Mouse (Mus musculus): Measurements from ENCODE around the gene Map3k4. TPM values are rescaled to one million over a fixed set of nuclear protein-coding genes. Genes with fewer than 3 reads are reported as not detected.

The Map3k4 gene
- polyA plus RNA-seq, 1 experiment from 2014 or later = 42.6 TPM

GRCm38 (mm10) chr17:12271805-12272204 is 46.8 kb downstream of the Map3k4 start:
- Histone ChIP-seq H3K4me3 (ENCODE audit: low read depth, low read length) (no peak overlapping the region), H3K4me2 (ENCODE audit: low read length) (no peak overlapping the region), H3K27ac (ENCODE audit: low read depth) (no peak overlapping the region), H3K9me3 (ENCODE audit: control insufficient read depth, low read length) (no peaks in the 10 kb centered on the region), H3K9ac (ENCODE audit: low read length) (no peak overlapping the region), H3K36me3 (ENCODE audit: control insufficient read depth, insufficient read depth, low read length) (peaks cover 52% of the 10 kb centered on the region), H3K4me1 (replicated peaks; ENCODE audit: control insufficient read depth, insufficient read depth, low read length) (peaks cover 1% of the 10 kb centered on the region), H3K27me3 (replicated peaks; ENCODE audit: control insufficient read depth, insufficient read depth, low read length) (no peaks in the 10 kb centered on the region)
- ATAC-seq (replicated peaks; ENCODE audit: low FRiP score, low TSS enrichment, low read depth) (no peak), DNase-seq (ENCODE audit: low spot score) (no peak)
- WGBS = 94% methylated on average over 18 of the region's 18 CpGs

GRCm38 (mm10) chr17:12268538-12268937 is 50.1 kb downstream of the Map3k4 start:
- Histone ChIP-seq H3K4me1 (replicated peaks; ENCODE audit: control insufficient read depth, insufficient read depth, low read length) (peaks cover 5% of the 10 kb centered on the region), H3K9me3 (ENCODE audit: control insufficient read depth, low read length) (no peaks in the 10 kb centered on the region)
- no peak for DNase-seq (ENCODE audit: low spot score)

GRCm38 (mm10) chr17:12268091-12268490 is 50.5 kb downstream of the Map3k4 start:
- no peak overlapping the region for H3K4me2 ChIP-seq (ENCODE audit: low read length)
- no peak for ATAC-seq (replicated peaks; ENCODE audit: low FRiP score, low TSS enrichment, low read depth)
- no peak overlapping the region for H3K4me3 ChIP-seq (ENCODE audit: low read depth, low read length)
- DNase-seq (ENCODE audit: low spot score) = no peak
- H3K36me3 ChIP-seq (ENCODE audit: control insufficient read depth, insufficient read depth, low read length) = peaks cover 36% of the 10 kb centered on the region
- 73% methylated on average over 4 of the region's 4 CpGs for WGBS
- H3K9me3 ChIP-seq (ENCODE audit: control insufficient read depth, low read length) = no peaks in the 10 kb centered on the region
- H3K9ac ChIP-seq (ENCODE audit: low read length) = no peak overlapping the region
- no peak overlapping the region for H3K27ac ChIP-seq (ENCODE audit: low read depth)
- peaks cover 5% of the 10 kb centered on the region for H3K4me1 ChIP-seq (replicated peaks; ENCODE audit: control insufficient read depth, insufficient read depth, low read length)
- H3K27me3 ChIP-seq (replicated peaks; ENCODE audit: control insufficient read depth, insufficient read depth, low read length) = no peaks in the 10 kb centered on the region

More at GRCm38 (mm10) chr17:12268538-12268937, 50.1 kb downstream of the Map3k4 start:
- H3K4me2 ChIP-seq (ENCODE audit: low read length) = no peak overlapping the region
- 82% methylated on average over 10 of the region's 10 CpGs for WGBS
- peaks cover 32% of the 10 kb centered on the region for H3K36me3 ChIP-seq (ENCODE audit: control insufficient read depth, insufficient read depth, low read length)
- no peak overlapping the region for H3K9ac ChIP-seq (ENCODE audit: low read length)
- no peak overlapping the region for H3K4me3 ChIP-seq (ENCODE audit: low read depth, low read length)
- ATAC-seq (replicated peaks; ENCODE audit: low FRiP score, low TSS enrichment, low read depth) = no peak
- H3K27ac ChIP-seq (ENCODE audit: low read depth) = no peak overlapping the region
- H3K27me3 ChIP-seq (replicated peaks; ENCODE audit: control insufficient read depth, insufficient read depth, low read length) = no peaks in the 10 kb centered on the region

DNA sequence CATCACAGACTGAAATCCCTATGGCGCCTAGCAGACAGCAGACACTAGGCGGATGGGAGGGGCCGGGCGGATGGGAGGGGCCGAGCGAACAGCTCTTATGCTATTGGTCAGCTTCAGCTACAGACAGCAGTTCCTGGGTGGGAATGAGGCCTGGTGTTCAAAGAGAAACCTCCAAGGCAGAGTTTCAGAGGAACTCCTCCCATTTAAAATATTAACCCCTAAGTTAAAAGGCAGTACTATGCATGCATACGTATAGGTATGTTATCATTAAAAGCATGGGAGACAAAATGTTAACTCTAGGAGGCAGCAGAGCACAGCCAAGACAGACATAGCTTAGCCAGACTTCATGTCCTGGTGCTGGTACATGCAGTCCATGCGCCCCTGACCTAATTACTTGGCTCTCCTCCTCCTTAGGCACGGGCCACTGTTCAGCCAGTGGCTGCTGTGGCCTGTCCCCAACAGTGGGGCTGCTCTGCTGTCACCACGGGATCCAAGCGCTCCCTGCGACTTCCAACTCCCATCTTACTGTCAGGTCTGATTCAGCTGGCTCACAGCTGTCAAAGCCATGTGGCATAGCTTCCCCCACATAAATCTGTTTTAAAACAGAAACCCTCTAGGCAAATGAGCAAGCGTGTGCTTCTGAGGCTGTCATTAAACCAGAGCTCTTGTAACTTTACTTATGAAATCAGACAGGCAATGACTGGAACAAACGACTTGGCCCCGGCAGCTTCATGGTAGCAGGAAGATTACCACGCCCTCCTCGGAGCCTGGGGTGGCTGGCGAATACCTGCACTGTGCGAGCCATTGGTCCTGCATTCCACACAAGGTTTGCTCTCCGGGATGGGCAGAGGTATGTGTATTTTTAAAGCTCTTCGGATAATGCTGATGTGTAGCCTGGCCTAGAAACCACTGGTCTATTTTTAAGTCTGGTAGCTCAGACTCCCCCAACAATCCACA is 52.3 kb downstream of the Map3k4 start:
- Histone ChIP-seq H3K4me2 (ENCODE audit: low read length) (no peak overlapping the region), H3K4me3 (ENCODE audit: low read depth, low read length) (no peak overlapping the region), H3K9me3 (ENCODE audit: control insufficient read depth, low read length) (no peaks in the 10 kb centered on the region), H3K36me3 (ENCODE audit: control insufficient read depth, insufficient read depth, low read length) (peaks cover 26% of the 10 kb centered on the region), H3K9ac (ENCODE audit: low read length) (no peak overlapping the region), H3K27ac (ENCODE audit: low read depth) (0 out of 2 replicates have a peak overlapping the region, but pooled peaks have one; percentile 6), H3K27me3 (replicated peaks; ENCODE audit: control insufficient read depth, insufficient read depth, low read length) (no peaks in the 10 kb centered on the region), H3K4me1 (replicated peaks; ENCODE audit: control insufficient read depth, insufficient read depth, low read length) (peaks cover 5% of the 10 kb centered on the region)
- DNase-seq (ENCODE audit: low spot score) (no peak), ATAC-seq (replicated peaks; ENCODE audit: low FRiP score, low TSS enrichment, low read depth) (0 out of 2 replicates have a peak, but pooled peaks have one; percentile 71)
- 61% methylated on average over 21 of the region's 21 CpGs for WGBS

DNA sequence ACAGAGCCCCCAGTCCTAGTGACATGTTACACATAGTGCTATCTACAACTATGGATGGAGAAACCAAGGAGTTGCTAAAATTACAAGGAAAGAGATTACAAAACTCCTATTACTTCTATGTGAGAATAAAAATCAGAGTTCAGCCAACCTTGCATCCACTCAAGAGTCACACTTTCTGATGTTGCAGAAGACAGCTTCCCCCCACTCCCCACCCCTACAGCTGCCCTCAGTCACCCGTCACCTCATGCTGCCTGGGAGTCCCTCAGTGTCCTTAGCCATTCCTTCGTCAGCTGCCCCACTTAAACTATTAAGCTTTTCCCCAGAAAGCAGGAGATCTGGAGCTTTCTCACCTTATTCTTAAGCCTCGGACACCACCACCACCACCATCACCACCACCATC is 54.3 kb downstream of the Map3k4 start:
- no peak for DNase-seq (ENCODE audit: low spot score)

DNA sequence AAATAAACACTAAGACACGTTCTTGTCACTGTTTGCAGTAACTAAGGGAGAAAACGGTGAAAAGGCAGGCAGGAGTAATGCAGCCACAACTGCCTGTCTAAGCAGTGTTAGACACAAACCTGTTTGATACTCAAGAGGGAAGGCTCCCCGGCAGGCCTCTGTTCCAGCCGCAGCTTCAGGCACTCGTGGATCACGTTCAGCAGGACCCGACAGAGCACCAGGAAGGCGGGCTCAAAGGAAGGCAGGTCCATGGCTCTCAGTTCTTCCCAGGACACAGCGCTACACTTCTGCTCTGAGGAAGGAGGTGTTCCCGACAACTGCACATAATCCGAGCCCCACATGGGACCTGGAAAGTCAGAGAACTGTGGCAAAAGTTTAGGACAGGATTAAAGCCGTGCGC is 54.8 kb downstream of the Map3k4 start:
- no peak overlapping the region for H3K27ac ChIP-seq (ENCODE audit: low read depth)
- 76% methylated on average over 13 of the region's 13 CpGs for WGBS
- DNase-seq (ENCODE audit: low spot score) = no peak
- no peak overlapping the region for H3K4me2 ChIP-seq (ENCODE audit: low read length)
- no peak overlapping the region for H3K9ac ChIP-seq (ENCODE audit: low read length)
- H3K27me3 ChIP-seq (replicated peaks; ENCODE audit: control insufficient read depth, insufficient read depth, low read length) = no peaks in the 10 kb centered on the region
- ATAC-seq (replicated peaks; ENCODE audit: low FRiP score, low TSS enrichment, low read depth) = no peak
- peaks cover 20% of the 10 kb centered on the region for H3K36me3 ChIP-seq (ENCODE audit: control insufficient read depth, insufficient read depth, low read length)
- H3K4me1 ChIP-seq (replicated peaks; ENCODE audit: control insufficient read depth, insufficient read depth, low read length) = peaks cover 5% of the 10 kb centered on the region
- no peak overlapping the region for H3K4me3 ChIP-seq (ENCODE audit: low read depth, low read length)
- H3K9me3 ChIP-seq (ENCODE audit: control insufficient read depth, low read length) = no peaks in the 10 kb centered on the region

More for the DNA sequence above, 54.3 kb downstream of the Map3k4 start:
- Histone ChIP-seq H3K4me2 (ENCODE audit: low read length) (no peak overlapping the region), H3K4me3 (ENCODE audit: low read depth, low read length) (no peak overlapping the region), H3K4me1 (replicated peaks; ENCODE audit: control insufficient read depth, insufficient read depth, low read length) (peaks cover 5% of the 10 kb centered on the region), H3K27me3 (replicated peaks; ENCODE audit: control insufficient read depth, insufficient read depth, low read length) (no peaks in the 10 kb centered on the region), H3K9ac (ENCODE audit: low read length) (no peak overlapping the region), H3K36me3 (ENCODE audit: control insufficient read depth, insufficient read depth, low read length) (peaks cover 20% of the 10 kb centered on the region), H3K27ac (ENCODE audit: low read depth) (no peak overlapping the region), H3K9me3 (ENCODE audit: control insufficient read depth, low read length) (no peaks in the 10 kb centered on the region)
- no peak for ATAC-seq (replicated peaks; ENCODE audit: low FRiP score, low TSS enrichment, low read depth)
- 95% methylated on average over 3 of the region's 3 CpGs for WGBS

- Histone ChIP-seq H3K9ac (ENCODE audit: low read length) (no peak overlapping the region), H3K36me3 (ENCODE audit: control insufficient read depth, insufficient read depth, low read length) (peaks cover 24% of the 10 kb centered on the region), H3K4me2 (ENCODE audit: low read length) (no peak overlapping the region), H3K4me1 (replicated peaks; ENCODE audit: control insufficient read depth, insufficient read depth, low read length) (peaks cover 5% of the 10 kb centered on the region), H3K9me3 (ENCODE audit: control insufficient read depth, low read length) (no peaks in the 10 kb centered on the region), H3K27ac (ENCODE audit: low read depth) (no peak overlapping the region), H3K27me3 (replicated peaks; ENCODE audit: control insufficient read depth, insufficient read depth, low read length) (no peaks in the 10 kb centered on the region), H3K4me3 (ENCODE audit: low read depth, low read length) (no peak overlapping the region)
- ATAC-seq (replicated peaks; ENCODE audit: low FRiP score, low TSS enrichment, low read depth) (no peak), DNase-seq (ENCODE audit: low spot score) (no peak)
- 92% methylated on average over 8 of the region's 8 CpGs for WGBS
Measured at GRCm38 (mm10) chr17:12262851-12263250, 55.7 kb downstream of the Map3k4 start.

DNA sequence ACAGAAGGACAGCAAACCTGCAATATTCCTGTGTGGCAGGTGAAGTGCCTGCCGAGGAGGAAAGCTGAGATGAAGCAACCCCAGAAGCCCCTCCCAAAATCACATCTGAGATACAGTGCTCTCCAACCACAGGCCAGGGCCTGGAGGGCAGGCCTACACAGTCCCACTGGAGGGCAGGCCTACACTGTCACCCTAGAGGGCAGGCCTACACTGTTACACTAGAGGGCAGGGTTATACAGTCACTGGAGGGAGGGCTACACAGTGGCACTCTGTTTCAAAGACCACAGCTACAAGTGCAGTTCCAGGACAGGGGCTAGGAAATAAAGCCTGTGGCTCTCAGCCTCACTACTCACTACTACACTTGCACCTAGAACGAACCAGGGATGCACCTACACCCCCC is 56.7 kb downstream of the Map3k4 start:
- Histone ChIP-seq H3K36me3 (ENCODE audit: control insufficient read depth, insufficient read depth, low read length) (peaks cover 34% of the 10 kb centered on the region), H3K27ac (ENCODE audit: low read depth) (no peak overlapping the region), H3K4me2 (ENCODE audit: low read length) (no peak overlapping the region), H3K4me1 (replicated peaks; ENCODE audit: control insufficient read depth, insufficient read depth, low read length) (peaks cover 4% of the 10 kb centered on the region), H3K4me3 (ENCODE audit: low read depth, low read length) (no peak overlapping the region), H3K27me3 (replicated peaks; ENCODE audit: control insufficient read depth, insufficient read depth, low read length) (no peaks in the 10 kb centered on the region), H3K9me3 (ENCODE audit: control insufficient read depth, low read length) (no peaks in the 10 kb centered on the region), H3K9ac (ENCODE audit: low read length) (no peak overlapping the region)
- no peak for ATAC-seq (replicated peaks; ENCODE audit: low FRiP score, low TSS enrichment, low read depth)
- DNase-seq (ENCODE audit: low spot score) = no peak
- whole genome bisulfite sequencing = 76% methylated on average over 2 of the region's 2 CpGs

Data from intestine, embryonic 14.5 days (tissue).